Mouse (Mus musculus) embryo, embryonic 10.5 days (tissue): ENCODE measurements around the gene Gm10282.

Experiments used
- DNase-seq: peaks from one replicate; pipeline ENCODE4 v3.0.0-alpha.2; 2015; ENCODE audit warnings: low spot score

Gene Gm10282

DNA sequence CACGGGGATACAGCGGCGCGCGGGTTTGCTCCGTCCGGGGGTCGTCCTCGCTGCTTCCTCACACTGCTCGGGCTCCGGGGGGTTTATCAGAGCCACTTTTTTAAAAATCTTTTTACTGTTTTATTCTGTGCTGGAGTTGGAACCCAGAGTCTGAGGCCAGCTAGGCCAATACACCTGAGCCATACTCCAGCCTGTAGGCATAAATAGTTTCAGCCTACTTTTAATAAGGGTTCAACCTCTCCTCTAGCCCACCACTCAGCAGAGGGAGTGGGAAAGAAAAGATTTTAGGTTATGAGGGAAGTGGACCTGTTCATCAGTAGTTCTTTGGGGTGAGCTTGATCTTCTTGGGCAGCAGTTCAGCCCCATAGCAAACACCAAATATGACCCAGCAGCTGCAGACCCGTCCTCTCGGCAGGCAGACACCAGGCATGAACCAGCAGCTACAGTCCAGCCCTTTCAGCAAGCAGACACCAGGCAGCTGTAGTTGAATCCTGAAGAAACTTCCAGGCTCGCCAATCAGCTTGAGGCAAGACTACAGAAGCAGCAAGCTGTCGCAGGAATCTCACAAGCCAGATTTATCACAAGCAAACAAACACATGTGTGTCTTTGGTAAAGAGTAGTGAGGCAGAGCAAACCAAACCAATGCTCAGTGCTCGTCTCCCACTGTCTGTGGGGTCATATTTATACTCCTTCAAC is at the start of gene Gm10282:
Gene Gm10282 (minus strand): TSS at position 51 of the 696 bp plus-strand sequence.
- no peak for DNase-seq

DNA sequence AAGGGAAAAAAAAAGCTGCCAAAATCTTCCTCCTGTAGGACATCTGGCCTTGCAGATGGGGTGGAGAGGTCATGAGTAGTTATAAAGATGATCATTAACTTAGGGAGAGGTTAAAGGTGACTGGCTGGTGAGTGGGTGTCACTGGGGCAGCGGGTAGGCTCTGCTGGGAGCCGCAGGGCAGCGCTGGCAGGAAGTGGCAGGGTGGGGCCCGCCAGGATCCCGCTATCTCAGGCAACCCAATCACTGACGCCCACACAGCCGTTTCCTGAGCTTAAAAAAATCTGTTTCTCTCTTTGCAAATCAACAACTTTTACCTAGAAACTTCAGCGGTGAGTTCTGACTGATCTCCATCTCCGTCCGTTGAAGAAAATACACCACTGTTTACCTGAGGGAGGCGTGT is 49.2 kb upstream of the Gm10282 start:
- DNase-seq, result no peak

DNA sequence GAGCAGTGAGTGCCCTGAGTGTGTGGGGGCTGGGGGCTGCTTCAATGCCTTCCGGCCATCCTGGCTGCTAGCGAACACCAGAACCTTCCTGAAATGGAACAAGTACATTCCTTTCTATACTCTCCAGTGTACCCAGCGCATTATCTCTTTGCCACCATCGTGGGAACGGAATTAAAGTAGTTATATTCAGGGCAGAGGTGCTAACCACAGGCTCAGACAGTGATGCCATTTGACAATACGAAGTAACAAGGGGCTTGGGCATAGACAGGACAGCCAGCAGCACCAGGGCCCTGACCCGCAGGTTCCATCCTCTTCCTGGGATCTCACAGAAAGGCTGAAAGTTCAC is 48.6 kb upstream of the Gm10282 start:
- no peak for DNase-seq

DNA sequence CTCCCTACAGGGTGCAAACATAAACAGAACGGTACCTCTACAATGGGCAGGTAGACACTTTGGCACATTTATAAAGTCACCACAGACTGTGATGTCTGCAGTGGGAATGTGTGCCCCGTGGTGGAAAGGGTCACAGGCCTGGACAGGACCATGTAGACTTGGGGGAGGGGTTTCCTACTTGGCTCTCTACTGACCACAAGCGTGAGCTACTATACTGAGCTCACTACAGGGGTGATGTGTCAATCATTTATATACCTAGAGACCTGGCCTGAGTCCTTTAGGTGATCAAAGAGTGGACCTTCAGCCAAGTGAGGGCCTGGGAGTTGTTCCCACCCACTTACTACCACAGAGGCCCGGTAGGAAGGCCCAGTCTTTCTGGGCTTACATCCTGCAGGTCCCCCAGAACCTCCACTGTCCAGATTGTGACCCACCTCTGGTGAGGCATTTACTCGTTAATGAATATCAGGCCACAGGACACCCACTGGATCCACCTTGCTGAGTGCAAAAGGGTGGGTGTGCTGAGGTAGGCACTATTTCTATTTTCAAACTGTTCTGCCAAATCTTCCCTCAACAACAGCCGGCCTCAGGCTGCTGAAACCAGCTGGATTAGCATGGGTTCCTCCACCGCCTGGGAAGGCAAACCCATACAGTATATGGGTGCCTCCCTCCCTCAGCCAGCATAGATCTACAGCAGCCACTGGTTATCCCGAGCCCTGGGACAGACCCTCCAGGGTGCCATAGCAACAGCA is 48.1 kb upstream of the Gm10282 start:
- DNase-seq, result no peak

DNA sequence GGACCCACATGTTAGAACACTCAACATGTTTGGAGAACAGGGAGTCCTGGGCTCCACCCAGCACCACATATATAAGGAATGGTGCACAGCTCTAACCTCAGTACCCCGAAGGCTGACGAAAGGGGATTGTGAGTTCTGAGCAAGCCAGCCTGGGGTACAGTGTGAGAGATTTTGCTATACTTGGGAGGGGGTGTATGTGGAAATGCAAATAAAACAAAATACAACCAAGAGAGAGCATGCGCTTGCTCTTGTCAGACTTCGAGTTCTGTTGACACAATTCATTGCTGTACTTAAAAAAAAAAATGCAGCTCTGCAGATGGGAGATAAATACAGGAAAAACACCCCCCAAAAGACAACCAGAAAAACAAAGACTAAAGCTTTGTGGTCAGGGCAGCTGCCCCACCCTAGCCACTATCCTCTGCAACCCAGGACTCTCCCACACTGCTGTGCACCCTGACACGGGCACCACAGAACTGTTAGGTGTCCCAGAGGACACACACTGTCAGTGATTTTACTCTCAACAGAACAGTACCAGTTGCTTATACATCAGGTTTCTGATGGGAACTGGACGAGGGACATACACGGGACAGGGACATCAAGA is 46.4 kb upstream of the Gm10282 start:
- DNase-seq, result no peak

DNA sequence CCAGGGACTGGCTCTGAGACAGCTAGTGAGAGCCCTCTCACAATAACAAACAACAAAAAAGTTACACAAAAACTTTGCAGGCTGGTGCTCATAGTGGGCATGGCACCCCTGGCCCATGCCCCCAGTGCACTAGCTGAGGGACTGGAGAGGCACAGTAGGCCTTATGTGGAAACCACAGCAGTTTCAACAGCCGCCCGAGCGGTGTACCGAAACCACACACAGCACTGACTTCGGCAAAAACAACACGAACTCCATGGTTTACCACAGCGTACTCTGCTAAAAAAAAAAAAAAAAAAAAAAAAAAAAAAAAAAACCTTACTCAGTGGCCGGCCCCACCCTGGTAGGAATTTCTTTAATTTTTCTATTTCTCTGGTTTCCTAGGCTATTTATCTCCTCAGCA is 45.7 kb upstream of the Gm10282 start:
- DNase-seq, result no peak

DNA sequence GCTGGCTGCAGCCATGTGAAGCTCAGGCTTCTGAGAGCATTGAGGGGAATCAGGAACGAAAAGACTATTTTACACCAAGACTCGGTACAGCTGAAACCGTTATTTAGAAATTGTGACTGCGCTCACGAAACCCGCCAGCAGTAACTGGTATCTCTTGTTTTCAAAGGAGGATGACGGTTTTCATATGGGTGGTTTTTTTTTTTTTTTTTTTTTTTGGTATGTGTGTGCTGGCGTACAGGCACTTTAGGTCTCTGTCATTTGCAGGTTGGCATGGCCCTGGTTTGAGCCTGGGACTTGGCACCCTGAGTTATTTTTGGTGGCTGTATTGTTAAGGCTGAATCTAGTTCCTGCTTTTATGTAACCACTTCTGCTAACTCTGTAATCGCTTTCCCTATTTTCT is 44.8 kb upstream of the Gm10282 start:
- DNase-seq, result no peak

DNA sequence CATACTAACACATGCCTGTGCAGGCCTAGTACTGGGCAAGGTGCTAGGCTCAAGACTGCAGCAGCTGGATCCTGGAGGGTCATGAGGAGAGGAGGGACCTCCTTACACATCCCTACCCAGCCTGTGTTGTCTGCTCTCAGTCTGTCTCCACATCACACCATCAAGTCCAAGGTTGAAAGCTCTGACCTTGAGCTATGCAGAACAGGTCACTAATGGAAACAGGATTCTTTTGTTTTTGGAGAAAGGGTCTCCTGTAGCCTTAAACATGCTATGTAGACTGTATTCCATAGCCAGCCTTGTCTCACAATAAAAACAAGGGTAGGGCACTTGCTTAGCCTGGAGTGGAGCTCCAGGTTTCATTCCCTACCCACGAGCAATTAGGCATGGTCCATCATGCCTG is 43.9 kb upstream of the Gm10282 start:
- DNase-seq, result no peak

DNA sequence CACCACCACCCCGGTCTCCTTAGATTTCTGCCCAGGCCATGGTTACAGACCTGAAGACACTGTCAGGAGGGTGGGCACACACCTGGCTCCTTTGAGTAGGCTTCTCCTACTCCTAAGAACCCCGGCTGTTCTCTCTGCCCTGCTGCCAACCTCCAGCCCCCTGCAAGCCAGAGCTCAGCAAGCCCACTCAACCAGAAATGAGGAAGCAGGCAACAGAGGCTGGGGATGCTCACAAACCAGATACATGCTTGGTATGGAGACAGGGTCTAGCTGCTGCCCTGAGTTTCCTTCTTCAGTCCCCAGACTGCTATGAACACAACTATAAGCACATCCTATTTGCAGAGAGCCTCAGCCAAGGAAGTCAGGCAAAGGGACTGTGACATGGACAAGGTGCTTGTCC is 43.1 kb upstream of the Gm10282 start:
- DNase-seq, result no peak

DNA sequence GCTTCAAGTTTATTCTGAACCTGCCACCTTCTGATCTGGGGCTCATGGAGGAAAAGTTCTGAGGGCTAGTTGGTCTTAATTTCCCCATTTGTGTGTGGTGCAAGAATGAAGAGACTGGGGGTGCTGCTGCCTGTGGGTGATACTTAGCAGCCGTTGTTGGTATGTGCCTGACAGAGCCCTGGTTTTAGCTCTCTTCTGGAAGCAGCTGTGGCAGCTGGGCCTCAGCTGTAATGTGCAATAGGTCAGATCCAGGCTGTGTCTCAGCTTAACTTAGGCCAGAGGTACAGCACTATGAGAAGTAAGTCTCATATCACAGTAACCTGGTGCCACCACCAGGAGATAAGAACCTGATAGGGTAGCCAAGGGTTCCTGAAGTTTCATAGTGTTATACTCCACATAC is 42.5 kb upstream of the Gm10282 start:
- no peak for DNase-seq

DNA sequence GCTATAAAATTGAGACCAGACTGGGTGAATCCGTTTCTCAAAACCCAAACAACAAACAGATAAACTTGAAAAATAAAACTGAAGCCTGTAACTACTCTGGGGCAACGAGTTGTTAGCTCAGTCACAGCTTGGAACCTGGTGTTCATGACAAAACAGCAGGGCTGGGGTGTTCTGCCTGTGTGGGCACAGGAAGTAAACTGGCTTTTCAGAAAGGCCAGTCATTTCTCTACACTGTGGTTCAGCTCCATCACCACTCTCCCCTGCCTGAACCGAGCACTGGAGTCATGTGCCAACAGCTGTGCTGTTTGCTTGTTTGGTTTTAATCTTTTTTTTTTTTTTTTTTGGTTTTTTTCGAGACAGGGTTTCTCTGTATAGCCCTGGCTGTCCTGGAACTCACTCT is 38.7 kb upstream of the Gm10282 start:
- DNase-seq, result no peak

DNA sequence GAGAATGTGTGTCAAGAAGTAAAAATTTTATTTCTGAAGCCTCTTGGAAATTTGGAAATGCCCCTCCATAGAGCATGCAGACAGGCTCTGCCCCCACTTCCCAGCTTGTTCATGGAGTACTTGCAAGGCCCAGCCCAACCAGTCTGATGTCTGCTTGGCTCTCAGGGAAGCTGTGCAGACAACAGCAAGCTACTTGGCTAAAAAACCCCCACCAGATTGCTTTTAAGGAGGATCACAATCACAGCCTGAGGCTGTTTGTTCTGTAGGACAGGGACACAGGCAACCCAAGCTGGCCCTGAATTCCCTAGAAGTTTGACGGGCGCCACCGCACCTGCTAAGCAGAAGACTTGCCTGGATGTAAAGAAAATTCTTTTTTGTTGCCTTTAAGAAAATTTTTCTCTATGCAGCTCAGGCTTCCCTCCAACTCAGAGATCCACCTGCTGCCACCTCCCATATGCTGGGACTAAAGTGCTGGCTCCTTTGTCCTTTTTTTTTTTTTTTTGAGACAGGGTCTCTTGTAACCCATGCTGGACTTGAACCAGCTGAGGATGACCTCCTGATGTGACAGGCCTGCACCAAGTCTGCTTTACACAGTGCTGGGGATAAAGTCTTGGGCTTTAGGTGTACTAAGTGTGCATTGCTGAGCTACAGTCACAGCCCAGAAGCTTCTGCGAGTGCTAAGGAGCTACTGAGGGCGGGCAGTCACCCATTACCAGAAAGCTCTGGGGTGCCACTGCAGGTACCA is 37.7 kb upstream of the Gm10282 start:
- no peak for DNase-seq

DNA sequence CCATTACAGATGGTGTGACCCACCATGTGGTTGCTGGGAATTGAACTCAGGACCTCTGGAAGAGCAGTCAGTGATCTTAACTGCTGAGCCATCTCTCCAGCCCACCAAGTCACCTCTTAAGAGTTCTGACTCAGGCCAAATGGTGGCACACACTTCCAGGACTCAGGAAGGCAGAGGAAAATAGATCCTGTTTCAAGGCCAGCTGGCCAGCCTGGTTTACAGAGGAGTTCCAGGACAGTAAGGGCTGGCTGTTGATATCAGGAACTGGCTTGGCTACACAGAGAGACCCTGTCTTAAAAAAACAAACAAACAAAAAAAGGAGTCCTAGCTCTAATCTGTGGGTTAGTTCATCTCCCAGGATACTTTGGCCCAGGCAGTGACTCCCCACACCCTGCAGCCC is 32.0 kb upstream of the Gm10282 start:
- no peak for DNase-seq

DNA sequence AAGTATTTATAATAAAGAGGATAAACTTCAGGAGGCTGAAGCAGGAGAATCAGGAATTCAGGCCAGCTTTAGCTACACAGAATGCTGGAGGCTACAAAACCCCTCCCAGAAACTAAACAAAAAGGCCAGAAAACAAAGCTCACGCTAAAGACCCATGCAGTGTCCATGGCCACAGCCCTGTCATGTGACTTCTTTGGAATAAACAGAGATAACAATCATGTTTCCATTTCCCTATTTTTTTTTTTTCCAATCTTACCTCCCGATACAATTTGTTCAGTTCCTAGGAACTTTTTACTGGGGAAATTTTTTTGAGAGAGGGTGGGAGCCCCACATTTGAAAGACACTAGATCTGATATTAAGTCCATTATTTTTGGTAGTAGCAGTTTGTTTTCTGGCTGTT is 31.2 kb upstream of the Gm10282 start:
- no peak for DNase-seq

DNA sequence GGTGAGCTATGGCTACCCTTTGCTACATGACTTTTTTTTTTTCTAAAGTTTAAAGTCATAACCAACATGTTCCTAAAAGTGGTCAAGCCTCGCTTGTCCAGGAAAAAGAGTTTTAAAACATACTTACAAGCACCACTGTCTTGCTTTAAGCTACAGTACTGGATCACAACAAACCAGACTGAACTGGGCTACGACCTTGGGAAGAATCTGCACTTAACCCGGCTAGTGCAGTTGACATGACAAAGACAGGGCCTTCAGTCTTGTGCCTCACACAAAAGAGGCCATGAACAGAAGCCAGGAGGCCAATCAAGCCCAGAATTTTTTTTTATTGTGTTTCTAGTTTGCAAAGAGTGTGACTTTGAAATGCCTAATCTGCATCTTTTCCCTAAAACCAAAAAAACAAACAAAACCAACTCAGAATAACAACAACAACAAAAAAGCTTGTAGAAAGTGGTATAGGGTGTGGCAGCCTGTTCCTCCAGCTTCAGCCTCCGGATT is 29.1 kb upstream of the Gm10282 start:
- no peak for DNase-seq

DNA sequence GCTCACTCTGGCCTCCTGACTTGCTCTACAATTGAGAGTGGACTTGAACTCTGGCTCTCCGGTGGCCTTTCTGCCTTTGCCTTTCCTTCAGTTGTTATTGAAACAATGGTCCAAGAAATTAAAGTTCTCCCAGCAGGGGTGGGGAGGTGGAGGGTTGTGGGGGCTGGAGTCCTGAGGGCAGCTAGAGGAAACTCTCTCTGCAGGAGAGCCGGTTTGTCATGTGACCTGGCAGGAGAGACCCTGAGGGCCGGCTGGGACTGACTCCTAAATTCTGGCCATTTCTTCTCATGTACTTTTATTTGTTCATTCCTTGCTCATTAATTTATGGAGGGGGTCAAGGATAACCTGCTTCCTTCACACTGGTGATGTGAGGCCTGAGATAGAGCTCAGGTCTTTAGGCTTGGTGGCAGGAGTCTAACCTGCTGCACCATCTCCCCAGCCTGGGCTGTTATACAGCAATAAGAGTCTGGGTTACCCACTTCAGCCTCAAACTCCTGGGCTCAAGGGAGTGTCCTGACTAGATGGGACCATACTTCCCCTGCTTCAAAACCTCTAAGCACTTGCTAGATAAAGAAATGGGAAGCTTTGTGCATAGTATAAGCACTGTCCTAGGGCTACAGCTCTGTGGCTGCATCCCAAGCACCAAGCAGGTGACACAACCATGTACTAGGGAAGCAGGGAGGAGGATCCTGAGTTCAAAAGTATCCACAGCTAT is 28.5 kb upstream of the Gm10282 start:
- no peak for DNase-seq

DNA sequence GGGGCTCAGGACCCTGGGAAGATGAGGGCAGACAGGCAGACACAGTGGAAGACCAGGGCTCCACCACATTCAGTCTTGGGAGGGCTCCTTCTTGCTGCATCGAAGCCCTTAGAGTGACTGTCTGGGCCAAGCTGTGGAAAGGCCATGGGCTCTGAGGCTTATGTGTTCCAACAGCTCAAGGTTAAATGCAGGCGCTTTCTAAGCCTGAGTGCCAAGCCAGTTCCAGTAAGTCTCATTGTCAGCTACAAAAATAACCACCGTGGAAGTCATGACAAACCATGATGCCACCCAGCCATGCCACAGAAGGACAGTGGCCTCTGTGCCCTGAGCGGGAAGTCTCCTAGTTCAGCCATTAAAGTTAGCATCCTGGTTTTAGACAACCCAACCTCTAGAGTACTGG is 26.6 kb upstream of the Gm10282 start:
- DNase-seq, result no peak

DNA sequence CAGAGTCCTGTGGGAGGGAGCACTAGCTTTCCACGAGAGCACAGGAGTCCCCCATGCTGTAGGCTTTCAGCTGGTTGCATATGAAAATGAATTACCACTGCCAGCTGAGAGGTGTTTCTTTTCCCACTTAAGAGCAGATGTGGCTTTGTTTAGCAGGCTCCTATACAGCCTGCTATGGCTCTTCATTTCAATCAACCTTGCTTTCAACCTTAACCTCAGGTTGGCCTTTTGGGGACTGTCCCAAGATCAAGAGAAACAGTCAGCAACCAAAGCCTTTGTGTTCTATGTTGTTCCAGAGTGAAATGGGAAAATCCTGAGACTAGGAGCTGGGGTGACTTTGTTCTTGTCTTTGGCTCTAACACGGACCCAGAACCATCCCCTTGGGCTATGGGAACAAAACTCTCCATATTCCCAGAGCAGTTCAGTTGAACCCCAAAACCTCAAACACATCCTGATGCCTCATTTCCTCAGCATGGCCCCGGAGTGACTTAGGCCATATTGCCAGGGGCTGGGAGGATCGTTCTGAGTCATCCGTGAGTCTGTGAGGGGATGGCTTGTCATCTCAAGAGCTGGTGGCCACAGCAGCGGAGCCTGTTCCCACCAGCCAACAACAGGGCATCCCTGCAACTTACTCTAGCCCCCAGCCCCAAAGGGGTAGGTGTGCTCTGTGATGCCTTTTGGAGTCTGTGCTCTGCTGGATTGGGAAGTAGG is 25.9 kb upstream of the Gm10282 start:
- DNase-seq, result no peak

DNA sequence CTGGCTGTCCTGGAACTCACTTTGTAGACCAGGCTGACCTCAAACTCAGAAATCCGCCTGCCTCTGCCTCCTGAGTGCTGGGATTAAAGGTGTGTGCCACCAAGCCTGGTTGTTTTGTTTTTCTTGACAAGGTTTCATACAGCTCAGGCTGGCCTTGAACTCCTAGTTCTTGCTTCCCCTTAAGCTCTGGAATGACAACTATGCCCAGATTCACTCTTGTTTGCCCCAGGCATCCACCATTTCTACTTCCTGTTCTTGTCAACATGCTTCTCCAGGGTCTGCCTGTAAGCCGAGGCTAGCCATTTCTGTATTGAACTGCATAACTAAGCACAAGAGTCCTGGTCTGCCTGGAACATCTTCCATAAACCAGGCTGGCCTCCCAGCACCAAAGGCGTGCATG is 24.1 kb upstream of the Gm10282 start:
- no peak for DNase-seq

DNA sequence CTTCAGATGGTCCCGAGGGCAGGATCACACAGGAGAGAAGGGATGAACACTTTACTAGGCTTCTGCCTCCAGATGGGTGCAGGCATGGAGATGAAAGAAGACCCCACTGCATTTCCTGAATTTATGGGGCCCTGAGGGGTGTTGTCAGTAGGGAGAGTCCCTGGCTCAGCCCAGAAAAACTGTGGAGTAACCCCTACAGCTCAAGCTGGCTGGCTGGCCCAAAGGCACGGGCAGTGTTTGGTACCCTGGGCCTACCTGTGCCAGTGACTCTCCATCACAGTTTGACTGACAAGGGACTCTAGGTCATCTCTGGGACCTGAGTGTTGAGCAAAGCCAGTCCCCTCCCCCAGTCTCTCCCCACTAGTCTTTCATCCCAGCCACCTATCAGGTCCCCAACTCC is 19.6 kb upstream of the Gm10282 start:
- DNase-seq, result no peak

DNA sequence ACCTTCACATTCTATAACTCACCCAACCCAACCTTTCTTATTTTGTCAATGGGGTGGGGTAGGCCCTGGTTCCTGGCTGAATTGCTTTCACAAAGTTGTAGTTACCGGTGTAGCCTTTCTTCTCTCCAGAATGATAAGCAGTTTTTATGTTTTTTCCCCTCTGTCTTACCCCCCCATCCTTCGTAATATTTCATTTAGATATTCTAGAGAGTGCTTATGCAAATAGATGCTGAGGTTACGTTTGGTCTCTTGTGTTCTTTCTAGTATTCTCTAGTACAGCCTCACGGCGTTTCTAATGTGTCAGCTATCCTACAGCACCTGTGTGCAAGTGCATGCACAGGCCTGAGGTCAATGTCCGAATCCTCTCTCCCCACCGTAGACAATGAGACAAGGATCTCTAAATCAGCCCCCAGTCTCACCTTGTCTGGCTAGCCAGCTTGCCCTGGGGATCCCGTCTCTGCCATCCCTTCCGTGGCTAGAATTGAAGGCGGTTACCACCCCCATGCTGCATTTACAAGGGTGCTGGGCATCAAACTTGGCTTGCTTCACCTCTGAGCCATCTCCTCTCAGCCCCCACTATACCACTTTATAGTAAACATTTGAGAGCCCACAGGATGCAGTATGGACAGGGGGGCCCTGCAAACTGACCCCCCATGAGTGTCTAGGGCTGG is 19.1 kb upstream of the Gm10282 start:
- no peak for DNase-seq
